Comparison of ENCODE assay signal across 9 mouse cellular contexts in the genomic region with DNA sequence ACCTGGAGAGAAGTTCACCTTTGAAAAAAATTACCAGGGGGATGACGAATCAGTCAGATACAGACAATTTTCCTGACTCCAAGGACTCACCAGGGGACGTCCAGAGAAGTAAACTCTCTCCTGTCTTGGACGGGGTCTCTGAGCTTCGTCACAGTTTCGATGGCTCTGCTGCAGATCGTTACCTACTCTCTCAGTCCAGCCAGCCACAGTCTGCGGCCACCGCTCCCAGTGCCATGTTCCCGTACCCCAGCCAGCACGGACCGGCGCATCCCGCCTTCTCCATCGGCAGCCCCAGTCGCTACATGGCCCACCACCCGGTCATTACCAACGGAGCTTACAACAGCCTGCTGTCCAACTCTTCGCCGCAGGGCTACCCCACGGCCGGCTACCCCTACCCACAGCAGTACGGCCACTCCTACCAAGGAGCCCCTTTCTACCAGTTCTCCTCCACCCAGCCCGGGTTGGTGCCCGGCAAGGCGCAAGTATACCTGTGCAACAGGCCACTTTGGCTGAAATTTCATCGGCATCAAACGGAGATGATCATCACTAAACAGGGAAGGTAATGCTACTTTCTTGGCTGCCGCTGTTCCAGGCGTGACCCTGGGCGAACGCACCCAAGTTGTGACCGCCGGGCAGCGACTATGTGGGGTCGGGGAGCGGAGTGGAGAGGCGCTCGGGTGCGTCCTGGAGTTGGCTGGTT. TPM values are rescaled to one million over a fixed set of nuclear protein-coding genes. Genes with fewer than 3 reads are reported as not detected.
DNase-seq lines count a peak whose midpoint lies in the region; ATAC-seq lines count a peak whose summit lies in the region.
"Had no signal": no experiment of that assay in that cellular context is flagged by ENCODE, and none has a peak within 500 bp of the region (broad histone marks: within the 10 kb centered on the region; RNA-seq: fewer than 3 reads in every experiment).

No protein-coding gene starts in this region.

- no peaks in the 10 kb centered on the region for H3K36me3 ChIP-seq in heart, embryonic 11.5 days (ENCODE audit: control insufficient read depth, insufficient read depth, low read length)
- no peaks in the 10 kb centered on the region for H3K36me3 ChIP-seq in hindbrain, embryonic 11.5 days (ENCODE audit: control insufficient read depth, insufficient read depth, low read length)
- H3K36me3 ChIP-seq in stomach, embryonic 16.5 days (ENCODE audit: control insufficient read depth, insufficient read depth, low read length): no peaks in the 10 kb centered on the region

- ATAC-seq in heart, embryonic 11.5 days (replicated peaks; ENCODE audit: insufficient number of reproducible peaks, low FRiP score, low TSS enrichment): peak; percentile 24; the same call in 1 of the 2 replicates
- peak; percentile 61 for ATAC-seq in hindbrain, embryonic 11.5 days (ENCODE audit: low FRiP score)
- peak; percentile 5; the same call in 1 of the 2 replicates for ATAC-seq in megakaryocyte, adult 5-6 weeks (ENCODE audit: poor library complexity, severe bottlenecking)
- 0 out of 2 replicates have a peak, but pooled peaks have one; percentile 21 for ATAC-seq in stomach, embryonic 16.5 days (ENCODE audit: insufficient read depth, low FRiP score)

- WGBS in heart, embryonic 11.5 days (ENCODE audit: insufficient replicate concordance): 1% methylated on average over 39 of the region's 39 CpGs
- WGBS in hindbrain, embryonic 11.5 days: 1% methylated on average over 39 of the region's 39 CpGs
- 2% methylated on average over 39 of the region's 39 CpGs for WGBS in stomach, embryonic 16.5 days

- no peaks in the 10 kb centered on the region for H3K9me3 ChIP-seq in heart, embryonic 11.5 days (replicated peaks; ENCODE audit: control insufficient read depth, low read length)
- no peaks in the 10 kb centered on the region for H3K9me3 ChIP-seq in hindbrain, embryonic 11.5 days (ENCODE audit: control insufficient read depth, low read length)
- no peaks in the 10 kb centered on the region for H3K9me3 ChIP-seq in stomach, embryonic 16.5 days (replicated peaks; ENCODE audit: control insufficient read depth, low read length)

- peaks cover 58% of the 10 kb centered on the region for H3K27me3 ChIP-seq in heart, embryonic 11.5 days (ENCODE audit: control insufficient read depth, insufficient read depth, low read length)
- H3K27me3 ChIP-seq in hindbrain, embryonic 11.5 days (ENCODE audit: control insufficient read depth, insufficient read depth, low read length): peaks cover 53% of the 10 kb centered on the region
- peaks cover 58% of the 10 kb centered on the region for H3K27me3 ChIP-seq in stomach, embryonic 16.5 days (ENCODE audit: control insufficient read depth, insufficient read depth, low read length)

- peak overlapping the region; percentile 43 for H3K4me2 ChIP-seq in heart, embryonic 11.5 days
- H3K4me2 ChIP-seq in hindbrain, embryonic 11.5 days (replicated peaks; ENCODE audit: low read depth, low read length): no peak overlapping the region
- no peak overlapping the region for H3K4me2 ChIP-seq in stomach, embryonic 16.5 days (ENCODE audit: low read depth, low read length)

- H3K4me3 ChIP-seq in heart, embryonic 11.5 days (ENCODE audit: low read depth, low read length): peak overlapping the region; percentile 16
- H3K4me3 ChIP-seq in hindbrain, embryonic 11.5 days (ENCODE audit: low read depth, low read length): no peak overlapping the region
- no peak overlapping the region; the same call in 1 of the 2 replicates for H3K4me3 ChIP-seq in stomach, embryonic 16.5 days (replicated peaks; ENCODE audit: low read length)

- no peak overlapping the region for H3K9ac ChIP-seq in heart, embryonic 11.5 days (ENCODE audit: low read depth, low read length)
- no peak overlapping the region for H3K9ac ChIP-seq in hindbrain, embryonic 11.5 days (ENCODE audit: low read depth, low read length)
- no peak overlapping the region for H3K9ac ChIP-seq in stomach, embryonic 16.5 days (ENCODE audit: low read length)

- H3K4me1 ChIP-seq in heart, embryonic 11.5 days (ENCODE audit: control insufficient read depth, insufficient read depth, low read length): peaks cover 16% of the 10 kb centered on the region
- H3K4me1 ChIP-seq in hindbrain, embryonic 11.5 days (replicated peaks; ENCODE audit: control insufficient read depth, insufficient read depth, low read length): peaks cover 5% of the 10 kb centered on the region
- H3K4me1 ChIP-seq in stomach, embryonic 16.5 days (ENCODE audit: control insufficient read depth, insufficient read depth, low read length): no peaks in the 10 kb centered on the region; the same call in 1 of the 2 replicates

- no peak for DNase-seq in heart, postnatal 25 days (ENCODE audit: low spot score)
- peak; percentile 50 to 59 for DNase-seq in B cell, adult 2 months
- DNase-seq in embryo, embryonic 10 days (ENCODE audit: low spot score): peak; percentile 56
- peak; percentile 69 for DNase-seq in hindbrain, embryonic 11.5 days (ENCODE audit: low spot score)
- no peak for DNase-seq in layer of hippocampus, adult 18-20 months (ENCODE audit: low spot score in 2 of 2)

- H3K27ac ChIP-seq in heart, embryonic 11.5 days (ENCODE audit: low read depth, low read length): no peak overlapping the region
- H3K27ac ChIP-seq in hindbrain, embryonic 11.5 days (ENCODE audit: low read depth, low read length): no peak overlapping the region
- H3K27ac ChIP-seq in stomach, embryonic 16.5 days (ENCODE audit: low read length): no peak overlapping the region

- intact Hi-C loops in heart, postnatal 25 days (cut with DNase I): loop anchor here (5.0 kb wide), 2 partner anchors 93 to 148 kb away; a partner anchor contains a TSS

RNA-seq across cellular contexts. Expression of a gene that starts 2.3 kb away (rescaled TPM):
- polyA plus RNA-seq in heart, embryonic 11.5 days (2014; fragmentation: Nextera tagmentation; extraction: Ambion mirVana): 0.24 and 0.37 TPM in 2 replicates
- not detected for total RNA-seq in heart, postnatal 25 days (2021)
- 0.11 TPM in 1 of 2 replicates, not detected in the other for polyA plus RNA-seq in hindbrain, embryonic 11.5 days (2014; fragmentation: Nextera tagmentation; extraction: Ambion mirVana)
- 0.05 and 0.09 TPM in 2 replicates for total RNA-seq in megakaryocyte, adult 5-6 weeks (2015)
- not detected in 2 replicates for total RNA-seq in megakaryocyte, adult 5-6 weeks (2017)
- not detected in 2 replicates for polyA plus RNA-seq in stomach, embryonic 16.5 days (2015; fragmentation: Nextera tagmentation; extraction: Ambion mirVana)
- 10 to 100 TPM; 36.6 to 43.1 TPM for total RNA-seq in layer of hippocampus, adult 18-20 months (2021)
- total RNA-seq: heart, adult 18-20 months had no signal

Comparison
In these comparisons a context has a peak if more than half of its experiments do, and no peak if none do; other contexts are left out.
1. ATAC-seq: peak in every context shown above with its lines; median percentile 61 in hindbrain, embryonic 11.5 days; 24 in heart, embryonic 11.5 days; 21 in stomach, embryonic 16.5 days; 5 in megakaryocyte, adult 5-6 weeks.
2. DNase-seq: peak in B cell, adult 2 months (2 of 2), embryo, embryonic 10 days (single experiment) and hindbrain, embryonic 11.5 days (single experiment); none in heart, postnatal 25 days (single experiment) and layer of hippocampus, adult 18-20 months (0 of 2).
3. RNA of a gene that starts 2.3 kb away (total RNA-seq): 36.6 to 43.1 TPM in layer of hippocampus, adult 18-20 months; 0.05 to 0.09 TPM in megakaryocyte, adult 5-6 weeks and not detected in heart, postnatal 25 days; every median in the first group is over 10 times any median in the second.